Mouse (Mus musculus) ES-E14 (cell line): ENCODE data around the gene Cbl.

Source experiments
- CHD2 ChIP-seq: IDR thresholded peaks from 2 replicates; pipeline ENCODE4 v1.6.1; 2014; ENCODE audit warnings: mild to moderate bottlenecking, low read depth, low read length, inconsistent platforms
- ZC3H11A ChIP-seq: IDR thresholded peaks from 2 replicates; pipeline ENCODE4 v1.6.1; 2012; ENCODE audit warnings: low read depth, mild to moderate bottlenecking, inconsistent platforms, low read length, borderline replicate concordance
- ZNF384 ChIP-seq: IDR thresholded peaks from 2 replicates; pipeline ENCODE4 v1.6.1; 2012; ENCODE audit warnings: low read depth, low read length, inconsistent platforms

DNA sequence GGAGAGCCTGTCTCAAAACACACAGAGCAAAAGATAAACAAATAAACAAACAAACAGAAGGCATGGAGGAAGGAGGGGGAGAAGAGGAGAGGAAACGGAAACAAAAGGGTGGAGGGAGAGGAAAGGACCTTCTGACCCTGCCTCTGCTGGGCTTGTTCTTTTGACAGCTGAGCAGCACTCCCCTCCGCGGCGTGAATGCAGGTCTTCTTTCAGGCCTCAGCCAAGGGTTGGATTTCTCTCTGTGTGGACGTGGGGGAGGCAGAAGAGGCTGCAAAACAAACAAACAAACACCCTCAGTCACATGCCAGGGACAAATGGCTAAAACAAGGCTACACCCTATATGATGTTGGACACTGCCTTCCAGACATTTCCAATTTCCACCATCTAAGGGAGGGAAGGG is 108.8 kb downstream of the Cbl start:
- TF ChIP-seq CHD2 (no peak), ZC3H11A (no peak), ZNF384 (no peak)
